In genomic region chr9:104165926-104166325, GRCm38 (mm10) we compare ENCODE assay signal across 25 mouse cellular contexts. TPM values are rescaled to one million over a fixed set of nuclear protein-coding genes. Genes with fewer than 3 reads are reported as not detected.
A peak's percentile ranks its signal among the peaks of the same experiment; 100 is the strongest.
DNase-seq lines count a peak whose midpoint lies in the region; ATAC-seq and TF ChIP-seq lines count a peak whose summit lies in the region.
"Had no signal": no experiment of that assay in that cellular context is flagged by ENCODE, and none has a peak within 500 bp of the region (broad histone marks: within the 10 kb centered on the region; RNA-seq: fewer than 3 reads in every experiment).

No protein-coding gene starts in this region.

- H3K9me3 ChIP-seq in neural tube, embryonic 15.5 days (replicated peaks) = no peaks in the 10 kb centered on the region
- H3K9me3 ChIP-seq: forebrain, embryonic 10.5 days; forebrain, embryonic 13.5 days; heart, embryonic 12.5 days; heart, embryonic 15.5 days; hindbrain, embryonic 10.5 days; hindbrain, embryonic 13.5 days; intestine, embryonic 15.5 days had no signal

- H3K36me3 ChIP-seq in neural tube, embryonic 15.5 days = peaks cover 82% of the 10 kb centered on the region

- no peaks in the 10 kb centered on the region for H3K27me3 ChIP-seq in neural tube, embryonic 15.5 days (replicated peaks)
- H3K27me3 ChIP-seq: forebrain, embryonic 13.5 days; heart, embryonic 12.5 days; heart, embryonic 15.5 days; hindbrain, embryonic 13.5 days; intestine, embryonic 15.5 days had no signal

- no peaks in the 10 kb centered on the region for H3K4me1 ChIP-seq in neural tube, embryonic 15.5 days
- H3K4me1 ChIP-seq: forebrain, embryonic 10.5 days; forebrain, embryonic 13.5 days; heart, embryonic 12.5 days; heart, embryonic 15.5 days; hindbrain, embryonic 10.5 days; hindbrain, embryonic 13.5 days; intestine, embryonic 15.5 days had no signal

- DNase-seq in gastrocnemius, adult 2 months = peak; percentile 87
- DNase-seq in gastrocnemius, adult 8-10 months (ENCODE audit: low spot score in 2 of 2) = peak; percentile 49 to 74
- peak; percentile 50 for DNase-seq in gastrocnemius, postnatal 25 days
- DNase-seq in kidney, postnatal 14 days = no peak
- no peak for DNase-seq in embryo, embryonic 10 days (ENCODE audit: low spot score)
- DNase-seq: adrenal gland, adult 2 months; adrenal gland, postnatal 25 days; cerebellum, adult 11-12 months; cerebellum, adult 8-10 months; cerebellum, postnatal 10 days; cerebellum, postnatal 36 days; heart, adult 18-20 months; heart, postnatal 10 days; heart, postnatal 36 days had no signal

- no peak overlapping the region for H3K4me3 ChIP-seq in gastrocnemius, adult 2 months
- no peak overlapping the region for H3K4me3 ChIP-seq in neural tube, embryonic 15.5 days (replicated peaks)
- H3K4me3 ChIP-seq: forebrain, embryonic 10.5 days; forebrain, embryonic 13.5 days; heart, embryonic 12.5 days; heart, embryonic 15.5 days; hindbrain, embryonic 10.5 days; hindbrain, embryonic 13.5 days; intestine, embryonic 15.5 days had no signal

- no peak for TF ChIP-seq CTCF in gastrocnemius, adult 2 months (IDR thresholded peaks at IDR 0.05)

- WGBS in neural tube, embryonic 15.5 days = 92% methylated on average over 5 of the region's 5 CpGs

- no peak overlapping the region for H3K9ac ChIP-seq in neural tube, embryonic 15.5 days (replicated peaks)
- H3K9ac ChIP-seq: forebrain, embryonic 13.5 days; heart, embryonic 12.5 days; heart, embryonic 15.5 days; hindbrain, embryonic 13.5 days; intestine, embryonic 15.5 days had no signal

- intact Hi-C loops in gastrocnemius, adult 2 months (cut with DNase I) = no loop called here

- peak overlapping the region; percentile 48 for H3K27ac ChIP-seq in gastrocnemius, adult 2 months
- H3K27ac ChIP-seq in neural tube, embryonic 15.5 days (replicated peaks) = no peak overlapping the region
- H3K27ac ChIP-seq: forebrain, embryonic 10.5 days; forebrain, embryonic 13.5 days; heart, embryonic 15.5 days; hindbrain, embryonic 10.5 days; hindbrain, embryonic 13.5 days; intestine, embryonic 15.5 days had no signal

- H3K4me2 ChIP-seq in neural tube, embryonic 15.5 days = no peak overlapping the region
- H3K4me2 ChIP-seq: forebrain, embryonic 13.5 days; heart, embryonic 12.5 days; heart, embryonic 15.5 days; hindbrain, embryonic 13.5 days; intestine, embryonic 15.5 days had no signal

- ATAC-seq in neural tube, embryonic 15.5 days (ENCODE audit: low FRiP score) = no peak
- ATAC-seq: CD4-positive, CD25-positive, alpha-beta regulatory T cell, adult 4 months; forebrain, embryonic 13.5 days; forebrain, embryonic 16.5 days; hindbrain, embryonic 16.5 days; intestine, embryonic 15.5 days had no signal

RNA-seq across cellular contexts. Expression of gene Ackr4, which starts 39.2 kb away (rescaled TPM):
- under 1 TPM; 0.61 to 0.71 TPM for total RNA-seq in gastrocnemius, adult 2 months (2021)
- under 1 TPM in 3 of 4 experiments, not detected in 1; 0.24 to 0.40 (median 0.29) TPM for total RNA-seq in gastrocnemius, adult 8-10 months (2022)
- total RNA-seq in gastrocnemius, postnatal 25 days (2021) = under 1 TPM; 0.64 to 0.94 TPM
- 3.3 and 8.8 TPM in 2 replicates for polyA plus RNA-seq in neural tube, embryonic 15.5 days (2015; fragmentation: Nextera tagmentation; extraction: Ambion mirVana)

Comparison
In these comparisons a context has a peak if more than half of its experiments do, and no peak if none do; other contexts are left out.
1. DNase-seq: peak in gastrocnemius, adult 2 months (single experiment), gastrocnemius, adult 8-10 months (2 of 2) and gastrocnemius, postnatal 25 days (single experiment); none in kidney, postnatal 14 days (single experiment) and embryo, embryonic 10 days (single experiment).